Mouse (Mus musculus) forebrain, embryonic 16.5 days (tissue): ENCODE results near the gene Rhbdf1. TPM values are rescaled to one million over a fixed set of nuclear protein-coding genes. Genes with fewer than 3 reads are reported as not detected.
A peak's percentile ranks its signal among the peaks of the same experiment; 100 is the strongest.

Source experiments
- ATAC-seq: fragments of 200-750 bp; cut with Nextera tagmentation; 2 replicates; pipeline ENCODE4 v1.8.0; 2017; ENCODE audit warnings: mild to moderate bottlenecking, moderate library complexity
- H3K27ac ChIP-seq: fragments of 300-500 bp; sonication (generic); 2 replicates; pipeline ENCODE4 v1.5.1; 2014; ENCODE audit warnings: low read length, control low read depth
- H3K27me3 ChIP-seq: fragments of 300-500 bp; sonication (generic); replicated peaks from 2 replicates; pipeline ENCODE4 v1.6.1; 2014; ENCODE audit warnings: low read length; ENCODE audit not compliant: control insufficient read depth, insufficient read depth
- H3K36me3 ChIP-seq: fragments of 300-500 bp; sonication (generic); 2 replicates; pipeline ENCODE4 v1.6.1; 2014; ENCODE audit not compliant: control insufficient read depth, insufficient read depth
- H3K4me1 ChIP-seq: fragments of 300-500 bp; sonication (generic); replicated peaks from 2 replicates; pipeline ENCODE4 v1.6.1; 2014; ENCODE audit warnings: low read length; ENCODE audit not compliant: control insufficient read depth, insufficient read depth
- H3K4me2 ChIP-seq: fragments of 300-500 bp; sonication (generic); 2 replicates; pipeline ENCODE4 v1.6.1; 2014; ENCODE audit warnings: mild to moderate bottlenecking, low read length, control low read depth
- H3K4me3 ChIP-seq: fragments of 300-500 bp; sonication (generic); replicated peaks from 2 replicates; pipeline ENCODE4 v1.5.1; 2014; ENCODE audit warnings: mild to moderate bottlenecking, low read length, control low read depth
- H3K9ac ChIP-seq: fragments of 300-500 bp; sonication (generic); replicated peaks from 2 replicates; pipeline ENCODE4 v1.6.1; 2014; ENCODE audit warnings: low read depth, low read length, control low read depth
- H3K9me3 ChIP-seq: fragments of 300-500 bp; sonication (generic); 2 replicates; pipeline ENCODE4 v1.6.1; 2016; ENCODE audit warnings: low read length; ENCODE audit not compliant: control insufficient read depth
- WGBS: fragments of 180-500 bp; shearing (Covaris S2); extraction: QIAGEN DNeasy Blood & Tissue Kit; methylation state at CpG from one replicate; pipeline ENCODE4 v1.1.7; 2014; 5-methylcytosine and 5-hydroxymethylcytosine counted together
- polyA plus RNA-seq: library from polyadenylated mRNA; unstranded; fragments of >200 nt; fragmentation: Nextera tagmentation; extraction: Ambion mirVana; gene quantifications from 2 replicates; pipeline ENCODE4 v1.2.1, GENCODE M21; 2015

The Rhbdf1 gene
- polyA plus RNA-seq, 1 experiment from 2014 or later: 21.1 TPM

DNA sequence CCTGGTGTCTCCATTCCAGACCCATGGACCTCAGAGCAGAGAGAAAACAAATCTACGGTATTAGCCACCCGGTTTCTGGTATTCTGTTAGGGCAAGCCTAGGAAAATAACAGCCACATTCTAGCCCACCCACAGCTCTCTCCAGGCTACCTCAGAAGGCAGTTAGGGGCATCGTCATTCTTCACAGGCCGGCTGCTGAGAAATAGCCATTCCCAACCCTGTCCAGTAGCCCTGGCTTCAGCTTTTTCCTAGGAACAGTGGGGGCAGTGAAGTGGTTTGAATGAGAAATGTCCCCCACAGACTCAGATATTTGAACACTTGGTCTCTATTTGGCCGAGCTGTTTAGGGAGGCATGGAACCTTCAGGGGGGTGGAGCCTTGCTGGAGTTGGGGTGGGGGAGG is 32.7 kb downstream of the Rhbdf1 start:
- H3K27me3 ChIP-seq: no peaks in the 10 kb centered on the region
- H3K4me3 ChIP-seq: no peak overlapping the region
- H3K9ac ChIP-seq: no peak overlapping the region
- no peaks in the 10 kb centered on the region for H3K9me3 ChIP-seq
- no peak for ATAC-seq
- no peaks in the 10 kb centered on the region for H3K4me1 ChIP-seq
- no peak overlapping the region for H3K4me2 ChIP-seq
- WGBS: 74% methylated on average over 5 of the region's 5 CpGs
- H3K36me3 ChIP-seq: no peaks in the 10 kb centered on the region
- no peak overlapping the region for H3K27ac ChIP-seq

DNA sequence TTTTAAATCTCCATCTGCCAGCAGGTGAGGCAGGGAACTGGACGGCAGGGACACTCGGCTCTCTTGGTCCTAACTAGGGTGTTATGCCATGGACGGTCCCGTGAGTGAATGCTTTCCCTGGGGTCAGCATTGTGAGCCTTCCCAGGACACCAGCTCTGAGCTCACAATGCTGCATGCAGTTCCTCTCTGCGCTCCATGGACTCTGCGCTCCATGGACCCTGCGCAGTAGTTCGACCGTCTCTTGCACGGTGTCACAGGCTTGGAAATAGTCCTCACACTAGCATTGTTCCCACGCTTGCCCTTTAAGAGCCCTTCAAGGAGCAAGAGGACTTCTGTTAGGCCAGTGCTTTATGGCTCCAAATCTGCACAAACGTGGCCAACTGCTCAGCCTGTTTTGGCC is 33.2 kb downstream of the Rhbdf1 start:
- H3K36me3 ChIP-seq: no peaks in the 10 kb centered on the region
- no peak for ATAC-seq
- no peak overlapping the region for H3K4me2 ChIP-seq
- H3K27ac ChIP-seq: no peak overlapping the region
- H3K4me3 ChIP-seq: no peak overlapping the region
- 82% methylated on average over 12 of the region's 12 CpGs for WGBS
- no peaks in the 10 kb centered on the region for H3K27me3 ChIP-seq
- H3K9me3 ChIP-seq: no peaks in the 10 kb centered on the region
- H3K9ac ChIP-seq: no peak overlapping the region
- no peaks in the 10 kb centered on the region for H3K4me1 ChIP-seq

- H3K9ac ChIP-seq: no peak overlapping the region
- no peaks in the 10 kb centered on the region for H3K36me3 ChIP-seq
- WGBS: 91% methylated on average over 4 of the region's 4 CpGs
- ATAC-seq: no peak
- no peaks in the 10 kb centered on the region for H3K9me3 ChIP-seq
- H3K4me1 ChIP-seq: 0 out of 2 replicates have a peak, but pooled peaks cover 2% of the 10 kb centered on the region
- H3K4me3 ChIP-seq: no peak overlapping the region
- H3K27me3 ChIP-seq: no peaks in the 10 kb centered on the region
- H3K27ac ChIP-seq: no peak overlapping the region
- no peak overlapping the region for H3K4me2 ChIP-seq
These were observed 34.8 kb downstream of the Rhbdf1 start for GRCm38 (mm10) chr11:32187256-32187655.

DNA sequence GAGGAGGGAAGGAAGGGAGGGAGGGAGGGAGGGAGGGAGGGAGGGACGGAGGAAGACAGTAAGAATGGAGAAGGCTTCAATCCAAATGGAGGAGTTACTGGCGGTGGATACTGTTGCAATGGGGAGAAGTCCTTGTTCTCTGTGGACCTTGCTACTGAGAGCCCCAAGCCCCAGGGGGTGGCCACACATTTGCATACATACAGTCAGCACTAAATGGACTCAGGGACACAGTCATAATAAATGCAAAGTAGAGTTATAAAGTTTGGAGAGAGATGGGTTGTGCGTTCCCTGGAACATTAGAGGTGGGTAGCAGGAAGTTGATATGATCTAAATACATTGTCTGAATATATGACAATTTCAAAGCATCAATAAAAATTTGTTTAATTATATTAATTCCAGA is 36.1 kb downstream of the Rhbdf1 start:
- Histone ChIP-seq H3K9me3 (no peaks in the 10 kb centered on the region), H3K4me3 (no peak overlapping the region), H3K4me1 (0 out of 2 replicates have a peak, but pooled peaks cover 4% of the 10 kb centered on the region), H3K27me3 (no peaks in the 10 kb centered on the region), H3K36me3 (no peaks in the 10 kb centered on the region), H3K9ac (no peak overlapping the region), H3K27ac (no peak overlapping the region), H3K4me2 (no peak overlapping the region)
- ATAC-seq: no peak
- WGBS: 76% methylated on average over 3 of the region's 3 CpGs

- H3K4me1 ChIP-seq: 0 out of 2 replicates have a peak, but pooled peaks cover 4% of the 10 kb centered on the region
- no peak overlapping the region for H3K9ac ChIP-seq
- no peak overlapping the region for H3K27ac ChIP-seq
- no peak for ATAC-seq
- H3K36me3 ChIP-seq: no peaks in the 10 kb centered on the region
- H3K27me3 ChIP-seq: no peaks in the 10 kb centered on the region
- H3K9me3 ChIP-seq: no peaks in the 10 kb centered on the region
- no peak overlapping the region for H3K4me3 ChIP-seq
- WGBS: 91% methylated on average over 8 of the region's 8 CpGs
- H3K4me2 ChIP-seq: no peak overlapping the region
These were observed 37.6 kb downstream of the Rhbdf1 start for GRCm38 (mm10) chr11:32184469-32184868.

DNA sequence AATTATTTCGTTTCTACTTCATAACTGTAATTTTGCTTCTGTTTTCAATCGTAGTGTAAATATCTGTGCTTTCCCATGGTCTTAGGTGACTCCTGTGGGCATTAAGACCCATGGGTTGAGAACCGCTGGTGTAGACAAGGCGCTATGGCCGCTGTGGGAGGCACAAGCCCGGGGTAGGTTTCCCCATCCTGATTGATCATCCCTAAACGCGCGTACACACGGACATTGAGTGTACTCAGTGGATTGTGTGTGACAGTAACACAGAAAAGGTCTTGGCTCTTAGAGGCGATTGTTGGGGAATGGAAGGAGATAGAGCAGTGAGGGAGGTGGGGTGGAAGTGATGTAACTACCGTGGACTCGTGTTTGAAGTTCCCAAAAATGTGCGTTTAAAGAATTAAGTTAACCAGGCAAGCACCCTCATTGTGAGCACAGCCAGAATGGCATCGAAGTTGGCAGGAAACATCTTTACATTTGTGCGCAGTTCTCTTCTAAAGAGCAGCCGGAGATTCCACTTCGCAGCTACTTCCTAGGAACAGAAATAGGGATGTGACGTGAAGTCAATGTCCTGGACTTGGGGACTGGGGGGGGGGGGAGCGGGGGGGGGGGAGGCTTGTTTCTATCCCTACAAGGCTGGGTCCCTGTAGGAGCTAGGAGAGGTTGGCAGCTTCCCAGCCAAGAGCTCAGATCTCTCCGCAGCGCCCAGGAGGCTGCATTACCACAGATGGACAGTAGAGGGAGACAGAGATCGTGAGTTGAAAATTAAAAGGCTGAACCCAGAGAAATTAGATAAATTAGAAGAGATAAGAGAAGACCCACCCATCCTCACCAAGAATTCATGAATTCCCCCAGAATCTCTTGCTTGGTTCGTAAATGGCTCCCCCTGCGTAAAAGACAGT is 39.9 kb downstream of the Rhbdf1 start:
- no peaks in the 10 kb centered on the region for H3K36me3 ChIP-seq
- H3K4me2 ChIP-seq: no peak overlapping the region; the same call in 1 of the 2 replicates
- peak; percentile 86 for ATAC-seq
- H3K4me3 ChIP-seq: no peak overlapping the region
- 0 out of 2 replicates have a peak, but pooled peaks cover 4% of the 10 kb centered on the region for H3K4me1 ChIP-seq
- H3K27ac ChIP-seq: no peak overlapping the region
- no peaks in the 10 kb centered on the region for H3K27me3 ChIP-seq
- no peak overlapping the region for H3K9ac ChIP-seq
- WGBS: 48% methylated on average over 23 of the region's 25 CpGs
- no peaks in the 10 kb centered on the region for H3K9me3 ChIP-seq

DNA sequence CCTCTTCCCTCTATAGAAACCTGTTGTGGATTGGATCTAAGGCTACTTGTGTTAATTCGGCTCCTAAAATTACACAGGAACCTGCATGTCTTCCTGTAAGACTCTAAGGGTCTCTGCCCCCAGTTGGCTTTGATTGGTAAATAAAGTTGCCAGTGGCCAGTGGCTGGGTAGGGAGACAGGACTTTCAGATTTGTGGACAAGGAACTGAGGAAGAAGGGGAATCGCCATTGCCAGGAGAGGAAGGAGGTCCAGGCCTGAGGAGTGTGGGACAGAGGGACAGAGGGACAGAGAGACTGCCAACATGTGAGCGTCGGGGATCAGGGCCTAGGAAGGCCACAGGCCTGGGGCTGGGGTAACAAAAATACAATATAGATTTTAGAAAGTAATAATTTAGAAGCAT is 40.9 kb downstream of the Rhbdf1 start:
- WGBS: 82% methylated on average over 4 of the region's 4 CpGs
- no peak for ATAC-seq
- H3K9ac ChIP-seq: no peak overlapping the region

GRCm38 (mm10) chr11:32178506-32178905 is 43.6 kb downstream of the Rhbdf1 start:
- WGBS: 83% methylated on average over 1 of the region's 1 CpGs
- Histone ChIP-seq H3K27me3 (no peaks in the 10 kb centered on the region), H3K27ac (no peak overlapping the region), H3K9me3 (no peaks in the 10 kb centered on the region), H3K36me3 (no peaks in the 10 kb centered on the region), H3K4me1 (0 out of 2 replicates have a peak, but pooled peaks cover 4% of the 10 kb centered on the region), H3K4me3 (no peak overlapping the region), H3K9ac (no peak overlapping the region), H3K4me2 (no peak overlapping the region)
- no peak for ATAC-seq

More for the DNA sequence above, 40.9 kb downstream of the Rhbdf1 start:
- no peaks in the 10 kb centered on the region for H3K9me3 ChIP-seq
- no peaks in the 10 kb centered on the region for H3K36me3 ChIP-seq
- no peak overlapping the region for H3K27ac ChIP-seq
- H3K27me3 ChIP-seq: no peaks in the 10 kb centered on the region
- H3K4me3 ChIP-seq: no peak overlapping the region
- H3K4me2 ChIP-seq: no peak overlapping the region
- H3K4me1 ChIP-seq: 0 out of 2 replicates have a peak, but pooled peaks cover 4% of the 10 kb centered on the region

GRCm38 (mm10) chr11:32166683-32167082 is 55.4 kb downstream of the Rhbdf1 start:
- ATAC-seq: no peak
- no peak overlapping the region for H3K9ac ChIP-seq
- H3K27me3 ChIP-seq: no peaks in the 10 kb centered on the region
- no peak overlapping the region for H3K27ac ChIP-seq
- peaks cover 7% of the 10 kb centered on the region for H3K4me1 ChIP-seq
- H3K36me3 ChIP-seq: no peaks in the 10 kb centered on the region
- no peak overlapping the region for H3K4me2 ChIP-seq
- no peaks in the 10 kb centered on the region for H3K9me3 ChIP-seq
- WGBS: 72% methylated on average over 4 of the region's 4 CpGs
- no peak overlapping the region for H3K4me3 ChIP-seq
